Mouse (Mus musculus): ENCODE data around the gene P4hb.
"Not testable (repeated sequence)": the region's sequence is repeated elsewhere in the genome, so short reads cannot be mapped to it uniquely, and the experiment has no call there.

P4hb gene

GRCm38 (mm10) chr11:120541907-120542306 lies 31.1 kb downstream of the P4hb start:
- in situ Hi-C loops (cut with MseI, MboI): no loop called here

- in situ Hi-C loops (cut with MseI, MboI): no loop called here
Measured at GRCm38 (mm10) chr11:120539285-120540014, 33.6 kb downstream of the P4hb start.

GRCm38 (mm10) chr11:120538955-120539284 lies 34.1 kb downstream of the P4hb start:
- in situ Hi-C loops (cut with MseI, MboI): no loop called here

- in situ Hi-C loops (cut with MseI, MboI): no loop called here
Measured at GRCm38 (mm10) chr11:120538485-120538884, 34.6 kb downstream of the P4hb start.

DNA sequence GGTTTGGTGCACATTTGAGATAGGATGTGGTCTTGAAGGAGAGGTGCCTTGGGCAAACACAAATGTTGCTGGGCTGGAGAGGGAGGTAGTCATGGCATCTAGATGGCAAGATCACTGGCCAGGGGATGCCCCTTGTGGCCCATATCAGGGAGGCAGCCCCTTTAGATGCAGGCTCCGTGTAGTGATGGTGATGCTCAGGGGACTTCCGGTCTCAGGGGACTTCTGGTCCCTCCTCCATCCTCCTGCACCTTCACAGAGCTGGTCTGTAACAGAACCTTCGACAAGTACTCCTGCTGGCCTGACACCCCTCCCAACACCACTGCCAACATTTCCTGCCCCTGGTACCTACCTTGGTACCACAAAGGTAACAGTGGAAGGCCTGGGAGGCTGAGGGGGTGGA lies 37.2 kb downstream of the P4hb start:
- in situ Hi-C loops (cut with MseI, MboI): no loop called here

DNA sequence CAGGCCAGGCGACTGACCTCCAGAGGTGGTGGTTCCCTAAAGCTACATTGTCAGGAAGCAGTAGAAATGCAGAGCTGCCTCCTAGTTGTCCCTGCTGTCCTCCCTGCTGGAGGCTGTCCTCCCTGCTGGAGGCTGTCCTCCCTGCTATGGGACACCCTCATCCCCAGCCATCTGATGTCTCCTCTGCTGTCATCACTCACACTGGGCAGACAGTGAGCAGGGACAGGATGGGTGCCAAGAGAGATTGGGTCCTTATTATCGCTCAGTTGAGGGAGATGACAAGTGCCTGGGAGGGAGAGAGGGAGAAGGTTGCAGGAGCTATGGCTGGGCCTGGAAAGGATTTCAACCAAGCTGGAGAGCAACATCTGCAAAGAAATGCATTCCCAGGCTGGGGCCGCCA lies 37.9 kb downstream of the P4hb start:
- in situ Hi-C loops (cut with MseI, MboI): no loop called here

- in situ Hi-C loops (cut with MseI, MboI): no loop called here
Measured at GRCm38 (mm10) chr11:120534093-120534492, 39.0 kb downstream of the P4hb start.

DNA sequence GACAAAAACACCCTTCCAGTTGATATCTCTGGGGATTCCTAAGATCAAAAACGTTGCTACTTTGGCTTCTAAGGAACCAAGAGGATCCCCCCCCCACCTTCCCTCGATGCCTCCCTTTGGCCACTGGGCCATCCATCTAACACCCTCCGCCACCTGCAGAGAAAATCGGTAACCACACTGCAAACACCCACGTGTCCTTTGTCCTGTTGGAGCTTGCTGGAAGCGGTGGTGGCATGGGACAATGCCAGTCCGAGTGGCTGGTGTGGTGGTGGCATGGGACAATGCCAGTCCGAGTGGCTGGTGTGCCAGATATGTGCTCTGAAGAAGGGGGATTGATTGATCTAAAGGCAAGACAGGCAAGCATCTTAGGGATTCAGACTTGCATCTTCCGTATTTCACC lies 41.4 kb downstream of the P4hb start:
- in situ Hi-C loops (cut with MseI, MboI): no loop called here

DNA sequence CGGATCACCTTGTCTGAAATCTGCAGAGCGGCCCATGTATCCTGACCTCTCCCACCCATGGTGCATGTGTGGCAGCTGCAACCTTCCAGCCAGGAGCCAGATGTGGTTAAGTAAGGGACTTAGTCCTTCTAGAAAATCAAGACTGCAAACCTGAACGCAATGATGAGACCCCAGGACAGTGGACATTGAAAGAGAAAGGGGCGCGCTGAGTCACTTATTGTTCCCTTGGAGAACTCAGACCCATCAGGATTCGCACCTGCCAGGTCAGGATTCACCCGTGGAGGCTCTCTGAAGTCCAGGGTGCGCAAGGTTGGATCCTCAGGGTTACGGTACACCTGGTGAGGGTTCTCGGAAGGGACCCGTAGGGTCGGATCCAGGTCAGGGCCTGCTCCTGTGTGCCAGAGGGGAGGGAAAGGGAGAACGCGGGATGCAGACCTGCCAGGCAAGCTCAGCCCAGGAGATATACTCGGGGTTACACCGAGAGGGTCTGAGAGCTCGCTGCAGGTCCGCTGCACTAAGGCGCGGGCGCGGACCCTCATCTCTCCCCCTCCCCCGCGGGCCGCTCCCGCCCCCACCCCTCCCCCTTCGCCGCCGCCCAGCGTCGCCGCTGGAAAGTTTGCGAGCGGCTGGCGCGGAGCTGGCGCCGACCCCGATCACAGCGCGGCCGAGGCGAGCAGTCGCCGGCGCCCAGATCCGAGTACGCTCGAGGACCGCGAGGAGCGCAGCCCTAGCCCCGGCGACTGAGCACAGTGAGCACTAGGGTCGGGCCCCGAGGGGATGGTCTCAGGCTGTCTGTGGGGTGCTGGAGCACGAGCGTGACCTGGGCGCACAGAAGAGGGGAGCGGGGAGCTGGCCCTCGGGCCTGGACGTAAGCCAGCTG lies 42.7 kb downstream of the P4hb start, which contains the start of gene Gcgr:
TSS of gene Gcgr (plus strand) at position 615 of the 880 bp plus-strand sequence.
- in situ Hi-C loops (cut with MseI, MboI): no loop called here

GRCm38 (mm10) chr11:120528903-120529302 lies 44.1 kb downstream of the P4hb start:
- in situ Hi-C loops (cut with MseI, MboI): no loop called here

- in situ Hi-C loops (cut with MseI, MboI): no loop called here
Measured at GRCm38 (mm10) chr11:120527690-120528354, 45.2 kb downstream of the P4hb start.

- in situ Hi-C loops (cut with MseI, MboI): no loop called here
Measured at GRCm38 (mm10) chr11:120525959-120526358, 47.1 kb downstream of the P4hb start.

GRCm38 (mm10) chr11:120522581-120522980 lies 50.5 kb downstream of the P4hb start:
- in situ Hi-C loops (cut with MseI, MboI): loop anchor here in 1 of 2 experiments (5.0 kb wide), 1 partner anchor 35 kb away; no protein-coding TSS in a partner anchor

GRCm38 (mm10) chr11:120520967-120521540 lies 52.0 kb downstream of the P4hb start:
- in situ Hi-C loops (cut with MseI, MboI): loop anchor here in 1 of 2 experiments (5.0 kb wide), 1 partner anchor 36 kb away; no protein-coding TSS in a partner anchor

DNA sequence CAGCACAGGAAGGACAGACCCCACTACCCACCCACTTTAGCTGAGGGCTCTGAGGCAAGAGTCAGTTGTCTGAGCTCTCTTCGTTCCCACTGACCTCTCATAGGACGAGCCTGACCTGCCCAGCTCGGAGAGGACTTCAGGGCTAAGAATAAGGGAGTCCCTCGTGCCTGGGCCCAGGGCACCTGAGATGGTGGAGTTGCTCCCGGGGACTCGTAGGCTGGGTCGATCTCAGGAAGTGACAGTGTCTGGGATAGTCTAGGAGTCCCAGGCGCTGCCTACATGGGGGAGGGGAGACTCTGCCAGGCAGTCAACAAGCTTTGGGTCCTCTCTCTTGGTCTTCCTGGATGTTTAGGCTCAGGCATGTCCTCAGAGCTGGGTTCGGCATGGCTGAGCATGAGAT lies 52.6 kb downstream of the P4hb start:
- in situ Hi-C loops (cut with MseI, MboI): loop anchor here in 1 of 2 experiments (5.0 kb wide), 1 partner anchor 37 kb away; no protein-coding TSS in a partner anchor

DNA sequence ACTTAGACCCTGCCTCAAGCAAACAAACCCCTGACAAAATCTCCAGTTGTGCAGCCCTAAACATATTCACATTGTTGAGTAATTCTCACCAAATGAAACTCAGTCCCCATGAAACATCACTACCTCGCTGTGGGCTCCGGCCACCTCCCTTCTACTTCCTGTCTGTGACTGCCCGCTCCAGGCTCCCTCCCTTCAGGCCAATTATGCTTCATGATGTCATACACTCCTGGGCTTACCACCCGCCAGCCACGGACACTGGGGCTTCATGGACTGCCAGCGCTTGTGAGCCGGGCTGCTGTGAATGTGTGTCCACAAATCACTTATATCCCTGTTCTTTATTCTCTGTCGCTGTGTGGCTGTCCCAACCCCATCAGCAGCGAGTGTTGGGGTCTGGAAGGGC lies 53.3 kb downstream of the P4hb start:
- in situ Hi-C loops (cut with MseI, MboI): loop anchor here in 1 of 2 experiments (5.0 kb wide), 1 partner anchor 38 kb away; no protein-coding TSS in a partner anchor

- in situ Hi-C loops (cut with MseI, MboI): no loop called here
Measured at GRCm38 (mm10) chr11:120518558-120518957, 54.5 kb downstream of the P4hb start.

DNA sequence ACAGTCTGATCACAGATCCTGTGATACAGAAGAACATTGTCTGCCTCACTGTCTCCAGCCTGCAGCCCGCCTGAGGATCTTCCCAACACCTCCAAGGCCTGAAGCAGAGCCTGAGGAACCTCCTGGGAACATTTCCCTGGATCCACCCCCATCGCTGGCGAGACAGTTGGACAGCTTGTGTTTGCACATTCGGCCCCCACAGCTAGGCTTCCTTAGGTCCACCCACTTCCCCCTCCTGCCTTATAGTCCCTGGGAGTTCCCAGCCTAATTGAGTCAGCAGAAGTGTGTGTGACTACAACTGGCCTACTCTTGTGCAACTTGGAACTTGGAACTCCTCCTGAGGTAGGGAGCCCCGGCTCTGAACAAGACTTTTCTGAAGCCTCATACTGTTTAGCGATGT lies 55.0 kb downstream of the P4hb start:
- in situ Hi-C loops (cut with MseI, MboI): no loop called here

DNA sequence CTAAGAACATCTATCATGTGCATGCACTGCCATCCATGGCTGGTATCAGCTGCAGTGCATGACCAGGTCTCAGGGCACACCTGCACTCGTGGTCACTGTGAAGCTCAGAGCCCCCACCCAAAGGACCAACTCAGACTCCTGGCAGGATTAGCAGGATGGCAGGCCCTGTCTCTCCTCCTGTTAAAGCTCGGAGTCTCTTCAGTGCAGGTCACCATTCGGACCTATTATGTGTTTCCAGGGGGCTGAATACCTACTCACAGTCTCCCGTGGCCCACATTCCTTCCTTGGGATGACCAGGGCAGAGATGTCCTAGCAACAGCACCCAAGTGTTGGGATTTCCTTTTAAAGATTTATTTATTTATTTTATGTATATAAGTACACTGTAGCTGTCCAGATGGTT lies 55.9 kb downstream of the P4hb start:
- in situ Hi-C loops (cut with MseI, MboI): no loop called here

DNA sequence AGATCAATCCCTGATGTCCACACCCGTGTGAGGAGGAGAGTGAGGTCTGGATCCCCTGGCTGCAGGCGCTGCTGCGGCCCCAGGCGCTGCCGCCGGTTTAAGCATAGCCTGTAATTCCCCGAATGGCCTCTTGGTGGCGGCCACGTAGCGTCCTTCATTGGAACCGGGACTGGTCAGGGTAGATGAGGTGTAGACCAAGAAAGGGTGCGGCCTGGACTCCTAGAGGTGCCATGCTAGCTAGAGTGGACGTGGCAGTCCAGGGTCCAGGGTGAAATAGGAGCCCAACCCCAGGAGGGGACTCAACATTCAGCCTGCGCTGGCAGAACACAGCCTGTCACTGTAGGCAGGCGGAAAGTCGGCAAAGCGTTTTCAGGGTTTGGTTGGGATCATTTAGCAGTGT lies 57.4 kb downstream of the P4hb start:
- in situ Hi-C loops (cut with MseI, MboI): no loop called here

- in situ Hi-C loops (cut with MseI, MboI): not testable (repeated sequence)
Measured at GRCm38 (mm10) chr11:120514262-120514661, 58.8 kb downstream of the P4hb start.
